Mouse (Mus musculus) c-Kit-negative CD71-positive TER-119-positive erythroid progenitor cells, embryonic 14.5 days (primary cell): ENCODE data around the gene Sfxn5.

Experiments used
- DNase-seq: peaks from one replicate; pipeline ENCODE4 v3.0.0-alpha.2; 2013; ENCODE audit warnings: low read depth, low spot score

Sfxn5 gene

GRCm38 (mm10) chr6:85191751-85192440 lies 141.3 kb downstream of the Sfxn5 start:
- DNase-seq, result no peak

GRCm38 (mm10) chr6:85190671-85191070 lies 142.6 kb downstream of the Sfxn5 start:
- no peak for DNase-seq

GRCm38 (mm10) chr6:85189911-85190591 lies 143.2 kb downstream of the Sfxn5 start:
- no peak for DNase-seq

- DNase-seq, result no peak
These were observed 143.9 kb downstream of the Sfxn5 start for GRCm38 (mm10) chr6:85189361-85189760.

GRCm38 (mm10) chr6:85188256-85189110 lies 144.7 kb downstream of the Sfxn5 start:
- no peak for DNase-seq

- DNase-seq, result no peak
These were observed 145.6 kb downstream of the Sfxn5 start, which contains the start of gene Emx1 for GRCm38 (mm10) chr6:85187340-85188211. Gene Emx1, plus strand, starts transcription at chr6:85187438.

- DNase-seq, result no peak
These were observed 146.5 kb downstream of the Sfxn5 start for GRCm38 (mm10) chr6:85186744-85187059.

- no peak for DNase-seq
These were observed 147.0 kb downstream of the Sfxn5 start for GRCm38 (mm10) chr6:85186033-85186743.

GRCm38 (mm10) chr6:85183951-85184350 lies 149.3 kb downstream of the Sfxn5 start:
- no peak for DNase-seq

- no peak for DNase-seq
These were observed 153.2 kb downstream of the Sfxn5 start for GRCm38 (mm10) chr6:85180036-85180435.

GRCm38 (mm10) chr6:85179569-85179968 lies 153.7 kb downstream of the Sfxn5 start:
- DNase-seq, result no peak

- DNase-seq, result no peak
These were observed 167.7 kb downstream of the Sfxn5 start for GRCm38 (mm10) chr6:85165440-85165921.
